Mouse (Mus musculus) kidney, embryonic 14.5 days (tissue): ENCODE data around the gene Pfkfb1. TPM values are rescaled to one million over a fixed set of nuclear protein-coding genes. Genes with fewer than 3 reads are reported as not detected.

Experiments used
- ATAC-seq: fragments of 200-750 bp; cut with Nextera tagmentation; 2 replicates; pipeline ENCODE4 v1.8.0; 2017; ENCODE audit warnings: moderate number of reproducible peaks, mild to moderate bottlenecking, moderate TSS enrichment, moderate library complexity; ENCODE audit not compliant: low FRiP score, low TSS enrichment
- H3K27ac ChIP-seq: fragments of 300-500 bp; sonication (generic); 2 replicates; pipeline ENCODE4 v1.5.1; 2014; ENCODE audit warnings: low read depth, mild to moderate bottlenecking, low read length, moderate library complexity, mixed read lengths
- H3K27me3 ChIP-seq: fragments of 300-500 bp; sonication (generic); 2 replicates; pipeline ENCODE4 v1.6.1; 2014; ENCODE audit warnings: mild to moderate bottlenecking, low read length; ENCODE audit not compliant: control insufficient read depth, insufficient read depth
- H3K36me3 ChIP-seq: fragments of 300-500 bp; sonication (generic); 2 replicates; pipeline ENCODE4 v1.6.1; 2014; ENCODE audit warnings: low read length, mixed read lengths; ENCODE audit not compliant: control insufficient read depth, insufficient read depth
- H3K4me1 ChIP-seq: fragments of 300-500 bp; sonication (generic); 2 replicates; pipeline ENCODE4 v1.6.1; 2014; ENCODE audit warnings: low read length, mixed read lengths; ENCODE audit not compliant: control insufficient read depth, insufficient read depth
- H3K4me2 ChIP-seq: fragments of 300-500 bp; sonication (generic); replicated peaks from 2 replicates; pipeline ENCODE4 v1.6.1; 2014; ENCODE audit warnings: low read depth, mild to moderate bottlenecking, low read length
- H3K4me3 ChIP-seq: fragments of 300-500 bp; sonication (generic); 2 replicates; pipeline ENCODE4 v1.5.1; 2014; ENCODE audit warnings: mild to moderate bottlenecking, low read length
- H3K9ac ChIP-seq: fragments of 300-500 bp; sonication (generic); 2 replicates; pipeline ENCODE4 v1.6.1; 2014; ENCODE audit warnings: low read depth, mild to moderate bottlenecking, low read length, moderate library complexity
- H3K9me3 ChIP-seq: fragments of 300-500 bp; sonication (generic); 2 replicates; pipeline ENCODE4 v1.6.1; 2016; ENCODE audit warnings: low read length; ENCODE audit not compliant: control insufficient read depth
- WGBS: fragments of 180-500 bp; shearing (Covaris S2); extraction: QIAGEN DNeasy Blood & Tissue Kit; methylation state at CpG from one replicate; pipeline ENCODE4 v1.1.7; 2014; 5-methylcytosine and 5-hydroxymethylcytosine counted together
- microRNA-seq: library from miRNA; unstranded; fragments of <30 nt; microRNA quantifications from one replicate; pipeline ENCODE4, GENCODE M21; 2016
- polyA plus RNA-seq: library from polyadenylated mRNA; unstranded; fragments of >200 nt; fragmentation: Nextera tagmentation; extraction: Ambion mirVana; gene quantifications from 2 replicates; pipeline ENCODE4 v1.2.1, GENCODE M21; 2014

Gene Pfkfb1
- polyA plus RNA-seq, 1 experiment from 2014 or later, result 8.6 TPM

DNA sequence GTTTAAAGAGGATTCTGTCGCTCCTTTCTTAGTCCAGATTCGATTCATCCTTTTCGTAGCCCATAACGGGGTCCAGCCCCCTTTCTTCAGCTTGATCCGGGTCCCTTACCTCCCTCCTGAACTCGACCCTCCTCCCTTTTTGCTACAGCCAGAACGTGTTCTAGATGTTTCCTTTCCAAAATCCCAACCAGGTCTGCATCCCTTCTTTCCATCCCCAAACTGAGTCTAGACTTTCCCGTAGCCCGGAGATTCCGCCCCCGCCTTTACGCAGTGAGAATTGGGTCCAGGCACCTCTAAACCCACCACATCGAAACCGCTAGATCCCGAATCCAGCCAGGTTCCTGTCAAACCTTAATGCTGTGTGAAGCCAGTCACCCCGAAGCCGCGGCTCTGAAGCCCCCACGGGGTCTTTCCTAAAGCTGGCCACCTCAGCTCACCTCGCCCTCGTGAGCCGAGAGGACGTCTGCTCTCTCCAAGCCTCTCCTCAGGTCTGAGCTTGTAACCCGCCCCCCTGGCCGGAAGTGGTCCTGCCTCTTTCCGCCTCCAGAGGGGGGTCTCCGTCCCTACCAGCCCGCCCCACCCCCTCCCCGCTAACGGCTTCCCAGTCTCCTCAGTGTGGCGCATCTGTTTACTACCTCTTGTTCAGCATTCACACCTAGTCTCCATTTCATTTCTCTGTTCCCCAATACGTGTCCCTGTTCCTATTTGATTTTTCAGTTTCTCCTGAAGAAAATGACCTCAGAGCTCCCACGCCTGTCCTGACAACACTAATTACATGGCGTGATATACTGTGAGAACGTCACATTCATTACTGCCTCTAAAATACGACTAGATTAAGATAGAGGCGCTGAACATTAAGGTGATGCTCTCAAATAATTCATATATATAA, 69.1 kb downstream of the Pfkfb1 start, which contains the start of gene Tro:
Tro (minus strand) TSS at position 676 of the 889 bp plus-strand sequence.
- ATAC-seq, result peak; percentile 94
- Histone ChIP-seq H3K9me3 (no peaks in the 10 kb centered on the region), H3K27me3 (no peaks in the 10 kb centered on the region), H3K36me3 (no peaks in the 10 kb centered on the region; the same call in 1 of the 2 replicates), H3K4me3 (peak within 1 kb of the TSS; percentile 48), H3K4me1 (no peaks in the 10 kb centered on the region), H3K9ac (peak within 1 kb of the TSS; percentile 53; the same call in 1 of the 2 replicates), H3K27ac (no peak within 1 kb of the TSS), H3K4me2 (peak within 1 kb of the TSS; percentile 49)
- 34% methylated on average over 37 of the region's 37 CpGs for WGBS

DNA sequence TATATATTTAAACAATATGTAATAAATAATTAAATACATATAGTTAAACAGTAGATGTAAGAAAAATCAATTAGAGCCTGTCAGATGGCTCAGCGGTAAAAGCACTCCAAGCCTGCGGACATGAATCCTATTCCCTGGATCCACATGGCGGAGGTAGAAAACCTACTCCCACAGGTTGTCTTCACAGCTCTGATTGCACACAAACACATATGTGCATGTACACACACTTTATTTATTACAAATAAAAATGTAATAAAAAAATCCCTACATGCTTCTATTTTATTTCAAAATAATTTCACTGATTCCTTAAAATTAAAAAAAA, 69.7 kb downstream of the Pfkfb1 start:
- Histone ChIP-seq H3K4me3 (peak overlapping the region; percentile 48; the same call in 1 of the 2 replicates), H3K36me3 (no peaks in the 10 kb centered on the region; the same call in 1 of the 2 replicates), H3K4me1 (no peaks in the 10 kb centered on the region), H3K9ac (no peak overlapping the region), H3K9me3 (no peaks in the 10 kb centered on the region), H3K27me3 (no peaks in the 10 kb centered on the region), H3K4me2 (peak overlapping the region; percentile 49), H3K27ac (no peak overlapping the region)
- ATAC-seq, result peak; percentile 26; the same call in 1 of the 2 replicates
- WGBS, result 53% methylated on average over 3 of the region's 3 CpGs

DNA sequence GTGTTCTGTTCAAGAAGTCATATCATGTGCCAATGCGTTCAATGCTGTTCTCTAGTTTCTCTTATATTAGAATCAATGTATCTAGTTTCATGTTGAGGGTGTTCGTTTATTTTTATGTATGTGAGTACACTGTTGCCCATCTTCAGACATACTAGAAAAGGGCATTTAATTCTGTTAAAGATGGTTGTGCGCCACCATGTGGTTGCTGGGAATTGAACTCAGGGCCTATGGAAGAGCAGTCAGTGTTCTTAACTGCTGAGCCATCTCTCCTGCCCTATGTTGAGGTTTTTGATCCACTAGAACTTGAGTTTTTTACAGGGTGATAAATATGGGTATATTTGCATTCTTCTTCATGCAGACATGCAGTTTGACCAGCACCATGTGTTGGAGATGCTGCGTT, 74.8 kb downstream of the Pfkfb1 start:
- ATAC-seq, result no peak
- Histone ChIP-seq H3K9me3 (no peaks in the 10 kb centered on the region), H3K9ac (no peak overlapping the region), H3K4me1 (no peaks in the 10 kb centered on the region), H3K4me3 (no peak overlapping the region), H3K4me2 (no peak overlapping the region), H3K27ac (no peak overlapping the region), H3K36me3 (no peaks in the 10 kb centered on the region), H3K27me3 (no peaks in the 10 kb centered on the region)
- WGBS, result 36% methylated on average over 4 of the region's 4 CpGs

DNA sequence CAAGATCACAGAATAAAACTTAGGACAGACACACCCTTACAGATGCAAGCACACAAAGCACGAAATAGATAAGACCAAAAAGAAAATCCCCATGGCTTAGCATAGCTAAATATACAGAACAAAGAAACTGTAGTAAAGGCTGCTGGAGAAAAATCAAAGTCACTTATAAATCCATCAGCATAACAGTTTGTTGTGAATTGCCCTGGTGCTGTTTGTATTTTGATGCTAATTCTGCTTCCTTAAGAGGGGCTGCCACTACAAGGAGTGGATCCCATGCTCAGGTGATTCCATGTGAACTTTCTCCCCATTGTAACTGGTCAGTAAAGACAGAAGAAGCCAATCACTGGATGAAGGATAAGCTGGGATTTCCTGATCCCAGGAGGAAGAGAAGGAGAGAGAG, 89.5 kb downstream of the Pfkfb1 start:
- Histone ChIP-seq H3K4me2 (no peak overlapping the region), H3K27ac (no peak overlapping the region), H3K9me3 (no peaks in the 10 kb centered on the region), H3K4me3 (no peak overlapping the region), H3K9ac (no peak overlapping the region), H3K27me3 (no peaks in the 10 kb centered on the region), H3K4me1 (no peaks in the 10 kb centered on the region), H3K36me3 (no peaks in the 10 kb centered on the region)
- 37% methylated on average over 1 of the region's 1 CpGs for WGBS
- ATAC-seq, result no peak

Small RNA genes within 50 kb of the gene (microRNA-seq; reads per million reads assigned to microRNA genes)
- gene Mir3620, result not detected

Other genes starting within 250 kb of the Pfkfb1 start
- 42.7 and 61.0 TPM in 2 replicates for gene Tmem29, start 129.1 kb upstream of the Pfkfb1 start, polyA plus RNA-seq
- gene Alas2, start 40.9 kb upstream of the Pfkfb1 start, polyA plus RNA-seq, result 21.0 and 33.3 TPM in 2 replicates
- gene Apex2, start 1.6 kb downstream of the Pfkfb1 start, polyA plus RNA-seq, result 23.5 and 24.2 TPM in 2 replicates
- 19.2 and 30.7 TPM in 2 replicates for gene Tro, start 69.4 kb downstream of the Pfkfb1 start, polyA plus RNA-seq
- gene Maged2, start 226.1 kb downstream of the Pfkfb1 start, polyA plus RNA-seq, result 685 and 698 TPM in 2 replicates